Mouse (Mus musculus) heart, embryonic 15.5 days (tissue): ENCODE data around the gene Cdc6. TPM values are rescaled to one million over a fixed set of nuclear protein-coding genes. Genes with fewer than 3 reads are reported as not detected.

ENCODE experiments used
- ATAC-seq: fragments of 200-750 bp; cut with Nextera tagmentation; replicated peaks from 2 replicates; pipeline ENCODE4 v1.8.0; 2017; ENCODE audit warnings: low read depth, moderate TSS enrichment; ENCODE audit not compliant: insufficient number of reproducible peaks, insufficient read depth, low FRiP score
- H3K27ac ChIP-seq: fragments of 300-500 bp; sonication (generic); 2 replicates; pipeline ENCODE4 v1.5.1; 2015; ENCODE audit warnings: mild to moderate bottlenecking, inconsistent platforms
- H3K27me3 ChIP-seq: fragments of 300-500 bp; sonication (generic); 2 replicates; pipeline ENCODE4 v1.6.1; 2015; ENCODE audit warnings: inconsistent platforms
- H3K36me3 ChIP-seq: fragments of 300-500 bp; sonication (generic); 2 replicates; pipeline ENCODE4 v1.6.1; 2015; ENCODE audit warnings: mild to moderate bottlenecking, inconsistent platforms
- H3K4me1 ChIP-seq: fragments of 300-500 bp; sonication (generic); replicated peaks from 2 replicates; pipeline ENCODE4 v1.6.1; 2015; ENCODE audit warnings: inconsistent platforms
- H3K4me2 ChIP-seq: fragments of 300-500 bp; sonication (generic); 2 replicates; pipeline ENCODE4 v1.6.1; 2015; ENCODE audit warnings: inconsistent platforms, mild to moderate bottlenecking, moderate library complexity
- H3K4me3 ChIP-seq: fragments of 300-500 bp; sonication (generic); 2 replicates; pipeline ENCODE4 v1.5.1; 2015; ENCODE audit warnings: mild to moderate bottlenecking, inconsistent platforms
- H3K9ac ChIP-seq: fragments of 300-500 bp; sonication (generic); 2 replicates; pipeline ENCODE4 v1.6.1; 2015; ENCODE audit warnings: mild to moderate bottlenecking, inconsistent platforms
- H3K9me3 ChIP-seq: fragments of 300-500 bp; sonication (generic); replicated peaks from 2 replicates; pipeline ENCODE4 v1.6.1; 2016; ENCODE audit warnings: inconsistent platforms
- WGBS: fragments of 180-500 bp; shearing (Covaris S2); methylation state at CpG from one replicate; pipeline ENCODE4 v1.1.7; 2015; ENCODE audit warnings: mixed read lengths; 5-methylcytosine and 5-hydroxymethylcytosine counted together
- polyA plus RNA-seq: library from polyadenylated mRNA; unstranded; fragments of >200 nt; fragmentation: Nextera tagmentation; extraction: Ambion mirVana; gene quantifications from 2 replicates; pipeline ENCODE4 v1.2.1, GENCODE M21; 2015

Gene Cdc6
- polyA plus RNA-seq, 1 experiment from 2014 or later, result 14.2 TPM

DNA sequence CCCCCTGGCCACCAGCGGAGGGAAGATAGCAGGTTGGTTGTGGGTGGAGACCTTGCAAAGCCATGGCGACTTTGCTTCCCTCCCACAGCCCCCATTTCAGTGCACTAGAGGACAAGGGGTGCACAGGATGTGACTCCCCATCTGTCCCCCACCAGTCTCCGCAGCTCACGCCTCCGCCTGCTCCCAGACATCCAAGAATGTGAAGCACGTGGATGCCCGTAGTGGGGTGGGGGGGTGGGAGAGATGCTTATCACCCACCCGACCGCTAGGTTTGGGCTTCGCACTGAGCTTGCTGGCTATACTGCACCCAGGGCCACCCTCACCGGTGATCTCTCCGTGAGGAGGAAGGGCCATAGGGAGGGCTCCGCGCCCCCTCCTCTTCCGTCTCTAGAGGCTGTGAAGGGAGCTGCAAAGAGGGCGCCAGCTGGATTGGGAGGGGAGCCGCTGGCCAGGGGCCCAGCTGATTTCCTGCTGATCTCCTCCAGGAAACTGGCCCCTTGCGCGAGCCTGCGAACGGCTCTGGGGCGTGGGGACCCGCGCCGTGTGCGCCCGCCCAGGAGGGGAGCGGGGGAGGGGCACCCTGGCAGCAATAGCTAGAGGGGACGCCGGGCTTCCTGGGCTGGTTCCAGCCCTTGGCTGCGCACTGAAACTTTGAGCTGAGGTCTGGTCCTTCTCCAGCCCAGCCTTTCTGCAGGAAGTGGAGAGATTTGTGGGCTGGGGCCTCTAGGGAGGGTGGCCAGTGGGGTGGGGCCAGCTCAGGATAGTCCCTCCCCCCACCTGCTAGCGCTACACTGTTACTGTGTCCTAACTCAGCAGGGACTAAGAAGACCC lies 55.8 kb downstream of the Cdc6 start:
- Histone ChIP-seq H3K4me1 (peaks cover 96% of the 10 kb centered on the region), H3K36me3 (peaks cover 13% of the 10 kb centered on the region), H3K9ac (peak overlapping the region; percentile 53), H3K27ac (peak overlapping the region; percentile 91), H3K4me3 (peak overlapping the region; percentile 70), H3K4me2 (peak overlapping the region; percentile 95), H3K27me3 (no peaks in the 10 kb centered on the region), H3K9me3 (no peaks in the 10 kb centered on the region)
- ATAC-seq, result peak; percentile 82
- WGBS, result 0% methylated on average over 31 of the region's 32 CpGs

DNA sequence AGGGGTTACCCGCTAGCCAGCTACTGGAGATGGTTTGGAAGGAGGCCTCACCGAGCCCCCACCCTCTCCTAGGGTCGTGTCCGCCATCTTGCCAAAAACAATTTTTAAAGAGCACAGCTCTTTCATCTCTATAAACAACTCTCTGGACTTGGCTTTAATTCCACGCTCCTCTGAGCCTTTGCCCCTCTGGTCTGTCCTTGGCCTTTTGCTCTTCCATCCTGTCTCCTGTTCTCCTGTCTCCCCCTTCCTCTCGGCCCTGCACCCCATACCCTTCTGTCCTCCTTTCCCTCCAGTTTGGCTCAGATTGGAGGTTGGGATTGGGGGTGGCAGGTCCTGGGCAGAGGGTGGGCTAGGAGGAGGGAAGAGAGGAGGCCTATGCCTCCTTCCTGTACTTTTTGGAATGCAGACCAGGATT lies 56.6 kb downstream of the Cdc6 start:
- Histone ChIP-seq H3K27ac (peak overlapping the region; percentile 91), H3K27me3 (no peaks in the 10 kb centered on the region), H3K4me2 (peak overlapping the region; percentile 95), H3K4me1 (peaks cover 99% of the 10 kb centered on the region), H3K36me3 (peaks cover 18% of the 10 kb centered on the region), H3K9ac (peak overlapping the region; percentile 53), H3K9me3 (no peaks in the 10 kb centered on the region), H3K4me3 (peak overlapping the region; percentile 70)
- no peak for ATAC-seq
- WGBS, result 23% methylated on average over 6 of the region's 6 CpGs

DNA sequence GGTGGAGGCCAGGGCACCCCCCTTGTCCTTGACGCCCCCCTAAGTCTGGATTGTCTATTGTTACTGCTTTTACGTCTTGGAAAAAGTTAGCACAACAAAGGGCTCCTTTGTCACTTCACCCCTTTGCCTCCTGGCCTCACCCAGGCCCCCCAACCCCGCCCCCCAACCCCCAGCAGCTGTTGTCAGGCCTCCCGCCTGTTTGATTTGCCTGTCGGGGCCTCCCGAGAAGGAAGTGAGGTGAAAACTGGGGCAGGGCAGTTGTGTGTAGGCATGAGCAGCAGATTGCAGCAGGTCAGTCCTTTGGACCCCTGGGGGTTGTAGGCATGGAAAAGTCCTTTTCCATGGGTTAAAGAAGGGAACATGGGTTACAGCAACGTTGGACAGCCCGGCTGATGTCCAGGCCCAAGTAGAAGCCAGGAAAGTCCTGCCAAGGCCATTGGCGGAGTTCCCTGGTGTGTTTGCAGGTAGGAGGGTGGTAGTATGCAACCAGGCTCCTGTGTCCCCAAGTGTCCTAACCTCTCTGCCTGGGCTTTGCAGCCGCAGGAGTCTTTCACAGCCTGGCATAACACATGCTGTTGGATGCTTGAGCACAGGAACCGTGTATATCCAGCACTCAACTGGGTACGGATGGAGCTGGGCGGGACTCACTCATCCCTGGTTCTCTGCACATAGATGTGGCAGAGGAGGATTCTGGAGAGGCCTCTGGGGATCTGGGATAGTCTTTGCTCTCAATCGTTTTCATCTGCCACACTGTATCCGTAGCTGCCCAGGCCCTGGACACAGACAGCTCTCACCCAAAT lies 57.2 kb downstream of the Cdc6 start:
- H3K27ac ChIP-seq, result peak overlapping the region; percentile 91
- 35% methylated on average over 15 of the region's 15 CpGs for WGBS
- no peaks in the 10 kb centered on the region for H3K9me3 ChIP-seq
- H3K4me1 ChIP-seq, result peaks cover 99% of the 10 kb centered on the region
- no peaks in the 10 kb centered on the region for H3K27me3 ChIP-seq
- peak overlapping the region; percentile 53 for H3K9ac ChIP-seq
- peak overlapping the region; percentile 70 for H3K4me3 ChIP-seq
- no peak for ATAC-seq
- H3K36me3 ChIP-seq, result peaks cover 22% of the 10 kb centered on the region
- peak overlapping the region; percentile 95 for H3K4me2 ChIP-seq

DNA sequence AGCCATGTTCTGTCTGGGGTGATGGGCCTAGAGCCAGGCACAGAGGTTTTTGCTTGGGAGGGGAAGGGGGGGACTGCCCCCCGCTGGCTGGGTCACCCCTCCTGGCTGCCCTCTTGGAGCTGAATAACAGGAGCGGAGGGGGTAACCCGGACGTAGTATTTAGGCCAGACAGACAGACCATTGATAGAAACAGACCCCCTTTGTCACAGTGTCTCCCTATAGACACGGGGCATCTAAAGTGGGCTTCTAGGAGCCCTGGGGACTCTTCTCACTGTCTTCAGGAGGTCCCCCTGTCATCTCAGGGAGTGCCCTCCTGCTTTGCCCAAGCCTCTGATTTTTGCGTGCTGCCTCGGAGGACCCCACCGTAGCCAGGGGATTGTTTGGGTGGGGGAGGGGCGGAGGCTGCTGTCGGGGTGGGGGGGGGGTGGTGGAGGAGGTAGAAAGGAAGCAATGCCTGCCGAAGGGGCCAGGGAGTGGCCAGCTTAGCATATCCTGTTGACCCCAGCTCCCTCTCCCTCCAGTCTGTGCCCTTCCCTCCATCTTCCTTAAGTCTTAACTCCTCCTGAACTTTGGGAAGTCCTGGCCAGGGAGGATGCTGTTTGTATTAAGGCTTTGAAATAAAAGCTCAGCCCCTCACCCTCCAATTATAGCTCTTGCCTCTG lies 57.9 kb downstream of the Cdc6 start:
- no peaks in the 10 kb centered on the region for H3K27me3 ChIP-seq
- no peak overlapping the region; the same call in 1 of the 2 replicates for H3K27ac ChIP-seq
- no peak for ATAC-seq
- H3K4me2 ChIP-seq, result peak overlapping the region; percentile 95; the same call in 1 of the 2 replicates
- H3K9ac ChIP-seq, result 0 out of 2 replicates have a peak overlapping the region, but pooled peaks have one; percentile 33
- WGBS, result 29% methylated on average over 11 of the region's 11 CpGs
- H3K36me3 ChIP-seq, result peaks cover 28% of the 10 kb centered on the region
- no peaks in the 10 kb centered on the region for H3K9me3 ChIP-seq
- peak overlapping the region; percentile 70; the same call in 1 of the 2 replicates for H3K4me3 ChIP-seq
- peaks cover 100% of the 10 kb centered on the region for H3K4me1 ChIP-seq

DNA sequence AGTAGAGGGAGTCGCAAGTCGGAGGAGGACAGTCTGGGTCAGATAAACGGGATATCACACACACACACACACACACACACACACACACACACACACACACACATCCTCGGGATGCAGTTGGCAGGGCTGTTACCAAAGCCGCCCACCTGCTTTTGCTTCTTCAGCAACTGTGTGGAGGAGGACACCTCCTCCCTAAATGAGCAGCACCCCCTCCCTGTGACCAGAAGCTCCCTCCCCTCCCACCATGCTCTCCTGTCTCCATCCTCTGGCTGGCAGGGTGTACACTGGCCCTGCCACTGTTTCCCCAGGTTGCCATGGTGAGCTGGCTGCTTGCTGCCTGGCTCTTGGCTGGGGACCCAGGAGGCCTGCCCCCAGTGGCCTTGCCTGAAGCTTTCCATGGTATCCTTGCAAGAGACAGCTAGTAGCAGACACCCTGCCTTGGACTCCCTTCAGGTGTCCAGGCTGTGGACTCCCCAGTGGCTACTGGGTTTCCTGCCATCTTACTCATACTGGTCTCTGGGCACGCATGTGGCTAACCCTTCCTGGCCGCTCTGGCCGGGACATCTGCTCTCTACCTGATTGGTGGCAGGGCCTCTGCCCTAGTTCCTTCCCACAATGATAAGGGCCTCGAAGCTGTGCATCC lies 59.0 kb downstream of the Cdc6 start:
- H3K9ac ChIP-seq, result no peak overlapping the region
- no peaks in the 10 kb centered on the region for H3K27me3 ChIP-seq
- ATAC-seq, result 0 out of 2 replicates have a peak, but pooled peaks have one; percentile 12
- H3K4me1 ChIP-seq, result peaks cover 100% of the 10 kb centered on the region
- no peak overlapping the region; the same call in 1 of the 2 replicates for H3K27ac ChIP-seq
- no peaks in the 10 kb centered on the region for H3K9me3 ChIP-seq
- no peak overlapping the region for H3K4me3 ChIP-seq
- 33% methylated on average over 9 of the region's 9 CpGs for WGBS
- peaks cover 37% of the 10 kb centered on the region for H3K36me3 ChIP-seq
- 0 out of 2 replicates have a peak overlapping the region, but pooled peaks have one; percentile 1 for H3K4me2 ChIP-seq

DNA sequence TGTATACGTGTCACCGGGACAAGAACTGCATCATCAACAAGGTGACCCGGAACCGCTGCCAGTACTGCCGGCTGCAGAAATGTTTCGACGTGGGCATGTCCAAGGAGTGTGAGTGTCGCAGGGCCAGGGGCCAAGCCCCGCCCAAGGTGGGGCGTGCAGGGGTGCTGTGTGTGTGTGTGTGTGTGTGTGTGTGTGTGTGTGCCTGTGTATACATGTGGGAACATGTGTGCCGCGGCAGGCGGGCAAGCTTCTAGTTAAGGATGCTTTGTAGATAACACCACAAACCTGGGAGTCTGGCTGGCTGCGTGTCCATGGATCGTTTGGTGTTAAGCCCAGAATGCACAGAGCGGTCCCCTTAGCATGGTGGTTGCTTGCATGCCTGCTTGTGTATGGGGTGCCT lies 60.5 kb downstream of the Cdc6 start:
- peak overlapping the region; percentile 39; the same call in 1 of the 2 replicates for H3K27ac ChIP-seq
- WGBS, result 51% methylated on average over 16 of the region's 16 CpGs
- no peak overlapping the region for H3K4me2 ChIP-seq
- no peaks in the 10 kb centered on the region for H3K9me3 ChIP-seq
- H3K4me3 ChIP-seq, result no peak overlapping the region
- no peaks in the 10 kb centered on the region for H3K27me3 ChIP-seq
- peaks cover 50% of the 10 kb centered on the region for H3K36me3 ChIP-seq
- no peak for ATAC-seq
- H3K9ac ChIP-seq, result no peak overlapping the region
- H3K4me1 ChIP-seq, result peaks cover 87% of the 10 kb centered on the region

DNA sequence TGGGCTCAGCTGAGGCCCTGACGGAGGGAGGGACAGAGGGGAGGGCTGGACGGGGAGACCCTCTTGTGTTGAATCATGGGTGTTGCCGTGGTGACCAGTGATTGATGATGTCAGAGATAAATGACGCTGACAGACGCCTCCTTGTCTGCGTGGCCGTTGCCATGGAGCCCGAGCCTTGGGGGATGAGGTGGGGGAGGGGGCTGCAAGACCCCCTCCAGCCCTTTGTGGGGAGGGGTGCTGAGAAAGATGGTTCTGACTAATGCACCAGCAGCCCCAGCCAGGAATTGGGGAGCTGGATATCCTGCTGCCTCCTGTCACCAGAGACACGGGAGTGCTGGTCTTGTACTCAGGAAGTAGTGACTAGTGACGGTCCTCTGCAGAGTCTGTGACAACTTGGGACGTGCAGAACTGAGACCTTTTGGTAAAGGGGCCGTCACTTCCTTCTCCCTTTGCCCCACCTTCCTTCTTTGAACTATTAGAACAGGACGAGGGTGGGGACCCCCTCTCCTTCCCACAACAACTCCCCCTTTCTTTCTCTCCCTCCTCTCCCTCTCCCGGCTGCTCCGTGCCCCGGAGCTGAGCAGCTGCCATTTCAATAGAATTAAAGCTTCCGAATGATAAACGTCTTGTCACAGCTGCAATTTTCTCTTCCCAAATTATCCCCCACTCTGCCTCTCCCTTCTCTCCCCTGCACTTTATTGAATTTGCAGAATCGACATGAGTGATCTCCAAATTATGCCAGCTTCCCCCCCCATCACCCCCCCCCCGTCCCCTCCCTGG lies 61.3 kb downstream of the Cdc6 start:
- Histone ChIP-seq H3K4me2 (no peak overlapping the region; the same call in 1 of the 2 replicates), H3K27me3 (no peaks in the 10 kb centered on the region), H3K9ac (no peak overlapping the region), H3K27ac (peak overlapping the region; percentile 39; the same call in 1 of the 2 replicates), H3K36me3 (peaks cover 59% of the 10 kb centered on the region), H3K4me3 (no peak overlapping the region), H3K9me3 (no peaks in the 10 kb centered on the region), H3K4me1 (peaks cover 84% of the 10 kb centered on the region)
- WGBS, result 28% methylated on average over 20 of the region's 20 CpGs
- ATAC-seq, result no peak

DNA sequence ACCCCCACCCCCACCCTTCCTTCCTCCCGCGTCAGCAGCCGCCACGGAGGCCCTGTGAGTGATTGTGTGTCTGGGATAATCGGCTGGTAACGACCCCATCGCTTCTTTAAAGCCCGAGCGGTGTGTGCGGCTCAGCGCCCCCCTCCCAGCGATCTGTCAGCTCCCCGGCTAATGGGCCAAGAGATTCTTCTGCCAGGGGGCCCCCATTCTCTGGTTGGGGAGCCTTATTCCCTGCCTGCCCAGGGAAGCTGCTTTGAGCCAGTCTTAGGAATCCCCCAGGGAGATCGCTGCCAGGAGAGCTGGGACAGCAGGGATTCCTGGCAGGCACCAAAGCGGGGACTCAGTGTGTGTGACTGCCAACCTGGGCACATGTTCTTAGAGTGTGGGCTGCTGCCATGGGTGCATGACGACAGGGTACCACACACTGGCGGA lies 61.9 kb downstream of the Cdc6 start:
- Histone ChIP-seq H3K4me1 (peaks cover 78% of the 10 kb centered on the region), H3K9me3 (no peaks in the 10 kb centered on the region), H3K4me3 (no peak overlapping the region), H3K4me2 (no peak overlapping the region; the same call in 1 of the 2 replicates), H3K27ac (peak overlapping the region; percentile 48; the same call in 1 of the 2 replicates), H3K36me3 (peaks cover 64% of the 10 kb centered on the region), H3K9ac (no peak overlapping the region), H3K27me3 (no peaks in the 10 kb centered on the region)
- ATAC-seq, result no peak
- WGBS, result 41% methylated on average over 17 of the region's 17 CpGs

DNA sequence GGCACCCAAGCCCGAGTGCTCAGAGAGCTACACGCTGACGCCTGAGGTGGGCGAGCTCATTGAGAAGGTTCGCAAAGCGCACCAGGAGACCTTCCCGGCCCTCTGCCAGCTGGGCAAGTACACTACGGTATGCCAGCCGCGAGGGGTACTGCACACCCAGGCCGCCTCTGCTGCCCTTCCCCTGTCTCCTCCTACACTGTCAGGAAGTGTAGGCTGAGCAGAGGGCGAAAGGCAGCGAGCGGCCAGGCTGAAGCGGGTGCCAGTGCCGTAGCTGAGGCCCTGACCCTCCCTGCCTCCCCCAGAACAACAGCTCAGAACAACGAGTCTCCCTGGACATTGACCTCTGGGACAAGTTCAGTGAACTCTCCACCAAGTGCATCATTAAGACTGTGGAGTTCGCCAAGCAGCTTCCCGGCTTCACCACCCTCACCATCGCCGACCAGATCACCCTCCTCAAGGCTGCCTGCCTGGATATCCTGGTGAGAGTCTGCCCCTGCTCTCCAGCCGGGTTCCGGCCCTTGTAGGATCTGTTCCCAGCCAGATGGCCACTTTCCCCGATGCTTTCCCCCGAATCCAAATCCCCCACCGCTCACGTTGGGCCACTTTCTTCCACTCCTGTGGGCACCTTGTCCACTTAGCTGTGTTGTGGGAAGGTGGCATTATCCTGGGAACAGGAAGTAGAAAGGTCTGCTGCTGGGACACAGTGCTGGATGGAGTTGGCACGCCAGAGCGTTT lies 62.8 kb downstream of the Cdc6 start:
- no peaks in the 10 kb centered on the region for H3K9me3 ChIP-seq
- no peak overlapping the region for H3K4me3 ChIP-seq
- H3K27ac ChIP-seq, result 0 out of 2 replicates have a peak overlapping the region, but pooled peaks have one; percentile 27
- no peak for ATAC-seq
- H3K4me2 ChIP-seq, result no peak overlapping the region
- peaks cover 70% of the 10 kb centered on the region for H3K4me1 ChIP-seq
- no peaks in the 10 kb centered on the region for H3K27me3 ChIP-seq
- H3K9ac ChIP-seq, result no peak overlapping the region
- WGBS, result 73% methylated on average over 29 of the region's 29 CpGs
- peaks cover 71% of the 10 kb centered on the region for H3K36me3 ChIP-seq
